Mouse (Mus musculus) ES-Bruce4 (cell line): Measurements from ENCODE around the gene Plekhm1.
"Not testable (repeated sequence)": the region's sequence is repeated elsewhere in the genome, so short reads cannot be mapped to it uniquely, and the experiment has no call there.

ENCODE experiments used
- CTCF ChIP-seq: IDR thresholded peaks from one replicate; pipeline ENCODE4 v1.8.1; 2011; ENCODE audit warnings: low read depth, low read length
- EP300 ChIP-seq: IDR thresholded peaks from 2 replicates; pipeline ENCODE4 v1.6.1; 2011; ENCODE audit warnings: low read depth, low read length; ENCODE audit not compliant: insufficient read depth
- POLR2A ChIP-seq: IDR thresholded peaks from one replicate; pipeline ENCODE4 v1.8.1; 2011; ENCODE audit warnings: low read length; ENCODE audit not compliant: insufficient read depth

DNA sequence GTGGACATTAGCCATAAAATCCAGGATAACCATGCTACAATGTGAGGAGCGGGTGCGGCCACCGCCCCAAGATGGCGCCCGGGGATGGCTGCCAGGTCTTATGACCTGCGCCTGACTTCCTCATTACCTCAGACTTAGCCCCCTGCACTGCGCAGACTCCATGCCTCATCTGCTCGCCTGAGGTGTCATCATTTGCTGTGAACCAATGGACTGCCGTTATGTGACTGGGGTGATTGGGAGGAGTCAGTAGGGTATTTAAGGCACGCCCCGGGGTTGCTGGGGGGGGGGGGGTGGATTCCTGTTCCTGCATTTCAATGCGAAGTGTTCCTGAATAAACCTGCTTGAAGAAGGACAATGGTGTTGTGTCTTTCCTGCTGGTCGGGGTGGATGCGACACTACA is 37.2 kb upstream of the Plekhm1 start:
- not testable (repeated sequence) for TF ChIP-seq CTCF, POLR2A
- 0 out of 2 replicates have a peak, but pooled peaks have one; percentile 43 for TF ChIP-seq EP300
